Mouse (Mus musculus) spleen, adult 2 months (tissue): ENCODE measurements around the gene Pdia3. TPM values are rescaled to one million over a fixed set of nuclear protein-coding genes. Genes with fewer than 3 reads are reported as not detected.
A peak's percentile ranks its signal among the peaks of the same experiment; 100 is the strongest.

Experiments
- DNase-seq, 2 experiments: peaks; one replicate each; pipeline versions ENCODE4 v3.0.0 to v3.0.0-alpha.2; 2012 to 2021; ENCODE audit warnings: low spot score in 2 of 2, low read depth in 1 of 2
- H3K27ac ChIP-seq: fragments of 200-500 bp; 2 replicates; pipeline ENCODE4 v1.5.1; 2012; ENCODE audit warnings: low read length, inconsistent platforms; ENCODE audit not compliant: insufficient read depth
- H3K27me3 ChIP-seq: fragments of 200-500 bp; 2 replicates; pipeline ENCODE4 v1.6.1; 2012; ENCODE audit warnings: mild to moderate bottlenecking, moderate library complexity, low read length, inconsistent platforms; ENCODE audit not compliant: control insufficient read depth, insufficient read depth
- H3K36me3 ChIP-seq: fragments of 200-500 bp; 2 replicates; pipeline ENCODE4 v1.6.1; 2012; ENCODE audit warnings: mild to moderate bottlenecking, low read length, inconsistent platforms; ENCODE audit not compliant: control insufficient read depth, insufficient read depth
- H3K4me1 ChIP-seq: fragments of 200-500 bp; 2 replicates; pipeline ENCODE4 v1.6.1; 2011; ENCODE audit warnings: inconsistent platforms; ENCODE audit not compliant: control insufficient read depth, insufficient read depth, insufficient read length
- H3K4me3 ChIP-seq: fragments of 200-500 bp; 2 replicates; pipeline ENCODE4 v1.5.1; 2011; ENCODE audit warnings: mild to moderate bottlenecking, inconsistent platforms; ENCODE audit not compliant: insufficient read depth, insufficient read length; ENCODE audit errors: extremely low read depth
- CTCF ChIP-seq: fragments of 200-500 bp; IDR thresholded peaks from 2 replicates; pipeline ENCODE4 v1.5.1; 2011; ENCODE audit warnings: mild to moderate bottlenecking, inconsistent platforms; ENCODE audit not compliant: insufficient read depth, insufficient read length, insufficient replicate concordance; ENCODE audit errors: extremely low read depth
- POLR2A ChIP-seq: fragments of 200-500 bp; IDR thresholded peaks from 2 replicates; pipeline ENCODE4 v1.6.1; 2011; ENCODE audit warnings: low read depth, low read length, inconsistent platforms
- WGBS: fragments of 180-500 bp; shearing (Covaris S2); methylation state at CpG from one replicate; pipeline ENCODE4 v1.1.7; 2018; 5-methylcytosine and 5-hydroxymethylcytosine counted together
- polyA plus RNA-seq: library from polyadenylated mRNA; depleted of rRNA; stranded (reverse); fragments of >200 nt; gene quantifications from 2 replicates; pipeline ENCODE4 v1.2.3, GENCODE M21; 2012

The Pdia3 gene
- polyA plus RNA-seq, 1 experiment: 214 TPM

DNA sequence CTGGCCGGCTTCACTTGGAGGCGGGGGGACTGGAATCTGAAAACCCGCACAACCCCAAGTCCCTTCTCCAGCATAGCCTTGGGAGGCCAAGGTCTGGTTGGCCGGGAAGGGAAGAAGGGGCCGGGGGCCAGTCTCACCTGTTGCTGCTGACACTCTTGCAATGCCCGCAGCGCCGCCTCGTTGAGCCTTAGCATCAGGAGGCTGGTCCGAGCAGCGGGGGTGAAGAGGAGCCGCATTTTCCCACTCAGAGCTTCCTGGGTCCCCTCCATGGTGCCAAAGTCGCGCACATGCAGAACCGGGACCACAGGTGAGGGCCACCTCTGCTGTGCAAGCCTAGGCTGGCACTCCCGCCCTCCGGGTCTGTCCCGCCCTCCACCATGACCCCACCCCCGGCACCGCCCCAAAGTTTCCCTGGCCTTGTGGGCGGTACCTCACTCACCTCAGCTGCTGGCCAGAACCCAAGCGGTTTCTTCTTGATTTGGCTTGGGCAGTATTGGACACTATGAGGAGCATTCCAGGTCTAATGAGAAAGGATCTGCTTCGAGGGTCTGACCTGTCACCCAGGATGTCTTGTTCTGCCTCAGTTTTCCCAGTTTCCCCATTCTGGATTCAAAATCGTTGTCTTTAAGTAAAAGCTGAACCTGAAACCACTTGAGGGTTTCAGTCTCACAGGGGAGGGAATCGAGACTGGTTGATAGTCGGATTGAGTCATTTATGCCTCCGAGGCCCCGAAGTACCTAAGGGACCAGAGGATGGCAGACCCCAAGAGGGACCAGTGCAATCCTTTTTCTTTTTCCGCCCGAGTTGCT is 28.9 kb downstream of the Pdia3 start:
- peaks cover 5% of the 10 kb centered on the region; the same call in 1 of the 2 replicates for H3K4me1 ChIP-seq
- DNase-seq: peak; percentile 53 to 81
- peaks cover 11% of the 10 kb centered on the region for H3K36me3 ChIP-seq
- H3K4me3 ChIP-seq: peak overlapping the region; percentile 69
- WGBS: 1% methylated on average over 30 of the region's 30 CpGs
- no peaks in the 10 kb centered on the region for H3K27me3 ChIP-seq
- H3K27ac ChIP-seq: peak overlapping the region; percentile 58
- TF ChIP-seq POLR2A (no peak), CTCF (no peak)

DNA sequence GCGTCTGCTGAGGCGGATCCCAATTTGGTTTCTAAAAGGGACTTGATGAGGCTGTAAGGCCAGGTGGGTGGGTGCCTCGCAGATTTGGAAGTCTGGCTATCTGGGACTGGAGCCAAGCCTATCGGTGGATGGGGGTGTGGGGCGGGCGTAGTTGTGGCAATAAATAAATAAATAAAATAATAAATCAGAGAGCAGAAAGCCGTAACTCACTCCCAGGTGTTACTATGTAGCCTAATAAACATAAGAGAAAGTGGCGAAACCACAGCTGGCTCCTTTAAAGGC is 29.4 kb downstream of the Pdia3 start:
- TF ChIP-seq POLR2A (no peak), CTCF (no peak)
- 6% methylated on average over 8 of the region's 8 CpGs for WGBS
- H3K4me3 ChIP-seq: peak overlapping the region; percentile 69; the same call in 1 of the 2 replicates
- DNase-seq: peak in 1 of 2 experiments; percentile 8
- peaks cover 7% of the 10 kb centered on the region for H3K36me3 ChIP-seq
- H3K27me3 ChIP-seq: no peaks in the 10 kb centered on the region
- peak overlapping the region; percentile 58 for H3K27ac ChIP-seq
- peaks cover 5% of the 10 kb centered on the region; the same call in 1 of the 2 replicates for H3K4me1 ChIP-seq

DNA sequence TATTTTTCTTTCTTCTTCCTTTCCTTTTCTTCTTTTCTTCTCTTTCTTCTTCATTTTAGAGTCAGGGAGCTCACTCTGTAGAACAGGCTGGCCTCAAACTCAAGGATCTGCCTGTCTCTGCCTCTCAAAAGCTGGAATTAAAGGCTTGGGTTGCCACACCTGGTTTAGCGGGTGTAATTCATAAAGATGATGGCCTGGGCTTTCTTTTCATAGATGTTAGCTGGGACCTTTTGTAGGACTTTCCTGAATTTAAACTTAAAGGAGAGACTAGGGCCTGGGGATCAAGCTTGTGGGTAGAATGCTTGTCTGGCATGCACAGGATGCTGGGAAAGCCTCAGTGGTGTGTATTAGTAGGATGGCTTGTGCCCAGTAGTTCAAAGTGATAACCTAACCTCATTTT is 30.6 kb downstream of the Pdia3 start, which contains the start of gene Ell3:
Gene Ell3 (minus strand): TSS at position 101 of the 400 bp plus-strand sequence.
- H3K27ac ChIP-seq: no peak within 1 kb of the TSS
- WGBS: 91% methylated on average over 1 of the region's 1 CpGs
- H3K27me3 ChIP-seq: no peaks in the 10 kb centered on the region
- no peak for DNase-seq
- no peak within 1 kb of the TSS for H3K4me3 ChIP-seq
- TF ChIP-seq CTCF: no peak
- TF ChIP-seq POLR2A: no peak
- peaks cover 5% of the 10 kb centered on the region; the same call in 1 of the 2 replicates for H3K4me1 ChIP-seq
- peaks cover 3% of the 10 kb centered on the region for H3K36me3 ChIP-seq

DNA sequence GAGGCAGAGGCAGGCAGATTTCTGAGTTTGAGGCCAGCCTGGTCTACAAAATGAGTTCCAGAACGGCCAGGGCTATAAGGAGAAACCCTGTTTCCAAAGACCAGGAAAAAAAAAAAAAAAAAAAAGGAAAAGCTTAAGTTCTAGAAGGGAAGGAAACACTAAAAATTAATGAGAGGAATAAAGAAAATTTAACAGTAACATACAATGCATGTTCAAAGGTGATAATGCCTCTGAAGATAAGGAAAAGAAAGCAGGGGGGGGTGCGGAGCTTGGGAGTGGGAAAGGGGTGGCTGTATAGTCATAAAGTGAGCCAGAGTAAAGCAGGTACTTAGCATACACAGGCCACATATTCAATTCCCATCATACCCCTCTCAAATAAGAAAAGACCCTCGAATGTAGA is 31.5 kb downstream of the Pdia3 start:
- H3K4me3 ChIP-seq: no peak overlapping the region
- no peaks in the 10 kb centered on the region for H3K27me3 ChIP-seq
- H3K4me1 ChIP-seq: peaks cover 6% of the 10 kb centered on the region; the same call in 1 of the 2 replicates
- WGBS: 88% methylated on average over 3 of the region's 3 CpGs
- H3K27ac ChIP-seq: no peak overlapping the region
- TF ChIP-seq POLR2A (no peak), CTCF (no peak)
- no peak for DNase-seq
- no peaks in the 10 kb centered on the region for H3K36me3 ChIP-seq

DNA sequence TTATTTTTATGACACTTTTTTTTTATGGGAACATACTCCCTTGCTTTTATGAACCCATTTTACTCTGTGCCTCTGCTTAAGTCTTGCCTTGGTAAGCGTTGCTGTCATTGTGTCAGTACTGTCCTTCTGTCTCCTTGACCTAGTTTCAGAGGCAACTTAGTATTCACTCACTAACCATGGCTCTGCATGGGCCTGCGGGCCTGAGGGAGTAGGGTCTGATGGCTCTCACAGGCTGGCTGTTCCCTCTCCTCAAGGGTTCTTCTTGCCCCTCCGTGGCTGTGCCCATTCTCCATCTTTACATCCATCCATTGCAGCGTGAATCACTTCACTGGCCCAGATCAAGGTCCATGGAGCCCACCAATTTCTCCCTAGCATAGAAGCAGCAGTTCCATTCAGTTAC is 32.9 kb downstream of the Pdia3 start:
- 87% methylated on average over 4 of the region's 4 CpGs for WGBS

DNA sequence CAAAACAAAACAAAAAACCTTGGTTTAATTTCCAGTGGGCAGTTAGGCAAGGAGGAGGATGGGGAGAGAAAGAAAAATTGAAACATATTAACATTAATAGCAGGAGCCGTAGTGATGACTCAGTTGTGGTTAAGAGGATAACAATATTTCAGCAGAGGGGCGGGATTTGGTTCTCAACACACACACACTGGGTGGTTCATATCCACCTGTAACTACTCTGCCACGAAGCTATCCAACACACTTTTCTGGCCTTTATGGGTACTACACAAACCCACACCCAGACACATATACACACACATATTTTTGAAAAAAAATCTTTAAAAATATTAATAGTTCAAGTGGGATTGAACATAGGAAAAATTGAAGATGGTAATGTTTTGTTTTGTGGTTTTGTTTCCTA is 33.4 kb downstream of the Pdia3 start:
- H3K36me3 ChIP-seq: peaks cover 5% of the 10 kb centered on the region
- no peak for DNase-seq
- 60% methylated on average over 3 of the region's 3 CpGs for WGBS

More for the DNA sequence above, 32.9 kb downstream of the Pdia3 start:
- Histone ChIP-seq H3K4me1 (peaks cover 11% of the 10 kb centered on the region), H3K4me3 (no peak overlapping the region), H3K36me3 (peaks cover 5% of the 10 kb centered on the region), H3K27me3 (no peaks in the 10 kb centered on the region), H3K27ac (no peak overlapping the region)
- TF ChIP-seq CTCF (no peak), POLR2A (no peak)
- no peak for DNase-seq

DNA sequence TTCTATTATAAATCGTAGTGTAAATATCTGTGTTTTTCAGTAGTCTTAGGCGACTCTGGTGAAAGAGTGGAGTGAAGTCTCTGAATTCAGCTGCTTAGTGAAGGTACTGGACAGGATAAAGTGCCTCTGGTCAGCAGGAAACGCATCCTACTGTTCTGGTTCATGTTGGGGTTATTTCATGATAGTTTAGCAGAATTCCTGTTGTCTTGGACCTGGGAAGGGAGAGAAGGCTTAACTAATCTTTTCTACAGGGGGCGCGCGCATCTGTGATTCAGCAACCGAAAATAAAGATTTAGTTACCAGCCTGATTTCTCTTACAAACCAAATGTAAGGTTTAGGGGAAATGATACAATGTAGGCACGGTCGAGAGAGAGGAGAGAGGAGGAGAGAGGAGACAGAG is 34.6 kb downstream of the Pdia3 start:
- peaks cover 9% of the 10 kb centered on the region for H3K36me3 ChIP-seq
- peak overlapping the region; percentile 86; the same call in 1 of the 2 replicates for H3K27ac ChIP-seq
- WGBS: 11% methylated on average over 9 of the region's 9 CpGs
- H3K4me3 ChIP-seq: peak overlapping the region; percentile 65; the same call in 1 of the 2 replicates
- peak; percentile 11 to 37 for DNase-seq
- peaks cover 6% of the 10 kb centered on the region for H3K4me1 ChIP-seq
- TF ChIP-seq CTCF (no peak), POLR2A (no peak)
- no peaks in the 10 kb centered on the region for H3K27me3 ChIP-seq

More for the DNA sequence above, 33.4 kb downstream of the Pdia3 start:
- Histone ChIP-seq H3K4me1 (peaks cover 11% of the 10 kb centered on the region), H3K4me3 (no peak overlapping the region), H3K27ac (no peak overlapping the region), H3K27me3 (no peaks in the 10 kb centered on the region)
- TF ChIP-seq CTCF: no peak
- no peak for TF ChIP-seq POLR2A
